Mouse (Mus musculus): Measurements from ENCODE around the gene Lpin2. TPM values are rescaled to one million over a fixed set of nuclear protein-coding genes. Genes with fewer than 3 reads are reported as not detected.

Gene Lpin2
- polyA plus RNA-seq, 1 experiment from 2014 or later = 65.8 TPM

DNA sequence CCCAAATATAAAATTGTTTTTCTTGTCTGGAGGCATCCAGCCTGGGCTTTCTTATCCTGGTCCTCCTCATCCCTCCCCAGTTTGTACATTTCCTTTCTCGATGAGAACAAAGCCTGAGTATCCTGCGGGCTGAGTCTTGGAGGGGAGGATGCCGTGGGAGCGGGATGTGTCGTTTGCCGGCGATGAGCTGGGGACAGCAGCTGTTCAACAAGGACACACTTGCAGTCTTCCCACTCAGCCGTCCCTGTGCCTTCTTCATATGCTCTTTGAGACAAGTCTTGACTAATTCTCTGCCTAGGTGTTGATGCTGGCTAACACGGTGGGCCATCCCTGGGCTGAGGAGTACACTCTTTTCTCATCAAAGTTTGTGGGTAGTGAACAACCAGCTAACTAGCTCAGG, 13.5 kb upstream of the Lpin2 start:
- Histone ChIP-seq H3K9me3 (ENCODE audit: low read length) (no peaks in the 10 kb centered on the region), H3K36me3 (ENCODE audit: insufficient read depth, low read length) (no peaks in the 10 kb centered on the region), H3K4me1 (ENCODE audit: insufficient read depth, low read depth, low read length) (peaks cover 5% of the 10 kb centered on the region; the same call in 1 of the 2 replicates), H3K27ac (ENCODE audit: low read length) (no peak overlapping the region), H3K9ac (replicated peaks; ENCODE audit: low read depth) (no peak overlapping the region), H3K4me2 (replicated peaks; ENCODE audit: low read depth, low read length) (no peak overlapping the region), H3K4me3 (ENCODE audit: low read depth, low read length) (no peak overlapping the region), H3K27me3 (replicated peaks; ENCODE audit: insufficient read depth, low read length) (no peaks in the 10 kb centered on the region)
- TF ChIP-seq CTCF (IDR thresholded peaks at IDR 0.05) = no peak
- TF ChIP-seq EP300 (IDR thresholded peaks at IDR 0.05) = no peak
- no peak for DNase-seq (ENCODE audit: low spot score)
- no peak for ATAC-seq
- WGBS = 40% methylated on average over 9 of the region's 9 CpGs

- peaks cover 5% of the 10 kb centered on the region; the same call in 1 of the 2 replicates for H3K4me1 ChIP-seq (ENCODE audit: insufficient read depth, low read depth, low read length)
- H3K27ac ChIP-seq (ENCODE audit: low read length) = no peak overlapping the region
- DNase-seq (ENCODE audit: low spot score) (peak; percentile 70), ATAC-seq (peak; percentile 75)
- no peak overlapping the region for H3K9ac ChIP-seq (replicated peaks; ENCODE audit: low read depth)
- no peaks in the 10 kb centered on the region for H3K27me3 ChIP-seq (replicated peaks; ENCODE audit: insufficient read depth, low read length)
- TF ChIP-seq CTCF (IDR thresholded peaks at IDR 0.05) (no peak), EP300 (IDR thresholded peaks at IDR 0.05) (peak; percentile 87)
- no peak overlapping the region for H3K4me2 ChIP-seq (replicated peaks; ENCODE audit: low read depth, low read length)
- WGBS = 34% methylated on average over 1 of the region's 1 CpGs
- no peaks in the 10 kb centered on the region for H3K36me3 ChIP-seq (ENCODE audit: insufficient read depth, low read length)
- no peak overlapping the region for H3K4me3 ChIP-seq (ENCODE audit: low read depth, low read length)
- no peaks in the 10 kb centered on the region for H3K9me3 ChIP-seq (ENCODE audit: low read length)
Measured at GRCm38 (mm10) chr17:71169639-71170038, 12.7 kb upstream of the Lpin2 start.

GRCm38 (mm10) chr17:71171161-71171560, 11.2 kb upstream of the Lpin2 start:
- H3K4me1 ChIP-seq (ENCODE audit: insufficient read depth, low read depth, low read length) = peaks cover 5% of the 10 kb centered on the region; the same call in 1 of the 2 replicates
- WGBS = 73% methylated on average over 4 of the region's 4 CpGs
- ATAC-seq = no peak
- H3K36me3 ChIP-seq (ENCODE audit: insufficient read depth, low read length) = no peaks in the 10 kb centered on the region
- H3K4me2 ChIP-seq (replicated peaks; ENCODE audit: low read depth, low read length) = no peak overlapping the region
- no peak for DNase-seq (ENCODE audit: low spot score)
- no peak overlapping the region for H3K9ac ChIP-seq (replicated peaks; ENCODE audit: low read depth)
- no peak overlapping the region for H3K27ac ChIP-seq (ENCODE audit: low read length)
- no peaks in the 10 kb centered on the region for H3K27me3 ChIP-seq (replicated peaks; ENCODE audit: insufficient read depth, low read length)
- TF ChIP-seq EP300 (IDR thresholded peaks at IDR 0.05) (no peak), CTCF (IDR thresholded peaks at IDR 0.05) (no peak)
- H3K9me3 ChIP-seq (ENCODE audit: low read length) = no peaks in the 10 kb centered on the region
- H3K4me3 ChIP-seq (ENCODE audit: low read depth, low read length) = no peak overlapping the region

DNA sequence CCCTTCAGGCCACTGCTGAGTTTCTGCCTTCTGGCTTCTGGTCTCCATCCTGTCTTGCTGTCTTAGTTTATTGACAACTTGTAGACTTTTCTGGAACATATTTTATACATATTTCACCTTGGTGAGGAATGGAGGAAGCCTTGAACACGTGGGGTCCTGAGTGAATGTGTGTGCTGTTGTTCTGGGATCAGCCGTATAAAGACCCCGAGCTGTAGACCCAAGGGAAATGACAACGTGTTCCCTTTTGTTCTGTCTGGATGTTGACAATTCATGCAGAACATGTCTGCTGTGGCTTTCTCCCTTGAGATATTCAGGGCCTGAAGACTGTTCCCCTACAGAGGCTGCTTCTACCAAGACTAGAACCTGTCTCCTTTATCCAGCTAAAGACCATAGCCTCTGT, 5.0 kb upstream of the Lpin2 start:
- no peak for ATAC-seq
- H3K27me3 ChIP-seq (replicated peaks; ENCODE audit: insufficient read depth, low read length) = no peaks in the 10 kb centered on the region
- no peak overlapping the region for H3K9ac ChIP-seq (replicated peaks; ENCODE audit: low read depth)
- 62% methylated on average over 4 of the region's 4 CpGs for WGBS
- H3K4me3 ChIP-seq (ENCODE audit: low read depth, low read length) = no peak overlapping the region
- no peak overlapping the region for H3K4me2 ChIP-seq (replicated peaks; ENCODE audit: low read depth, low read length)
- no peak for DNase-seq (ENCODE audit: low spot score)
- H3K4me1 ChIP-seq (ENCODE audit: insufficient read depth, low read depth, low read length) = peaks cover under 1% of the 10 kb centered on the region; the same call in 1 of the 2 replicates
- no peaks in the 10 kb centered on the region for H3K36me3 ChIP-seq (ENCODE audit: insufficient read depth, low read length)
- TF ChIP-seq EP300 (IDR thresholded peaks at IDR 0.05) = no peak
- TF ChIP-seq CTCF (IDR thresholded peaks at IDR 0.05) = no peak
- no peaks in the 10 kb centered on the region for H3K9me3 ChIP-seq (ENCODE audit: low read length)
- no peak overlapping the region for H3K27ac ChIP-seq (ENCODE audit: low read length)

DNA sequence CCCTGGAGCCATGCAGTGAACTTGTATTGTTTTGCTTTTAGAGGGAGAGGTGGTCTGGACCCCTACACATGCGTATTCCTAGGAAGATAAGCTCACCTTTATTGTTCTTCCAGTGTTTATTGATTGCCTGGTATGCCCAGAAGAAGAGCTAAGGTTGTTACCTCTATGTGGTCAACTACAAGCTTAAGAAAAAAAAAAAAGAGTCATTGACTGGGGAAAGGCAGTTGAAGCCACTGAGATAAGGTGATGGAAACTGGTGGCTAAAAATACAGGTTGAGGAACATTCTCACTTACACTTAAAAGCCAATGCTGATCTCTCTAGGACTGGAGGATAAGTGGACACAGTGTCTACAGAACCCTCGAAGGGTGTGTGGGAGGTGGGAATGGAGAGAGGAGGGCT, 4.4 kb upstream of the Lpin2 start:
- Histone ChIP-seq H3K36me3 (ENCODE audit: insufficient read depth, low read length) (no peaks in the 10 kb centered on the region), H3K4me1 (ENCODE audit: insufficient read depth, low read depth, low read length) (peaks cover 4% of the 10 kb centered on the region; the same call in 1 of the 2 replicates), H3K4me2 (replicated peaks; ENCODE audit: low read depth, low read length) (no peak overlapping the region), H3K9ac (replicated peaks; ENCODE audit: low read depth) (no peak overlapping the region), H3K27me3 (replicated peaks; ENCODE audit: insufficient read depth, low read length) (no peaks in the 10 kb centered on the region), H3K27ac (ENCODE audit: low read length) (no peak overlapping the region), H3K9me3 (ENCODE audit: low read length) (no peaks in the 10 kb centered on the region), H3K4me3 (ENCODE audit: low read depth, low read length) (no peak overlapping the region)
- no peak for ATAC-seq
- no peak for DNase-seq (ENCODE audit: low spot score)
- WGBS = 59% methylated on average over 2 of the region's 2 CpGs
- TF ChIP-seq CTCF (IDR thresholded peaks at IDR 0.05) (no peak), EP300 (IDR thresholded peaks at IDR 0.05) (no peak)

GRCm38 (mm10) chr17:71178530-71179181, 3.7 kb upstream of the Lpin2 start:
- Histone ChIP-seq H3K27me3 (replicated peaks; ENCODE audit: insufficient read depth, low read length) (no peaks in the 10 kb centered on the region), H3K9me3 (ENCODE audit: low read length) (no peaks in the 10 kb centered on the region), H3K4me2 (replicated peaks; ENCODE audit: low read depth, low read length) (0 out of 2 replicates have a peak overlapping the region, but pooled peaks have one; percentile 6), H3K27ac (ENCODE audit: low read length) (0 out of 2 replicates have a peak overlapping the region, but pooled peaks have one; percentile 9), H3K4me1 (ENCODE audit: insufficient read depth, low read depth, low read length) (peaks cover 4% of the 10 kb centered on the region; the same call in 1 of the 2 replicates), H3K9ac (replicated peaks; ENCODE audit: low read depth) (no peak overlapping the region), H3K36me3 (ENCODE audit: insufficient read depth, low read length) (no peaks in the 10 kb centered on the region), H3K4me3 (ENCODE audit: low read depth, low read length) (no peak overlapping the region)
- no peak for TF ChIP-seq CTCF (IDR thresholded peaks at IDR 0.05)
- WGBS = 20% methylated on average over 10 of the region's 10 CpGs
- no peak for ATAC-seq
- no peak for DNase-seq (ENCODE audit: low spot score)

Data from lung, postnatal 0 days (tissue).